19 mouse cellular contexts compared by ENCODE assay signal in the genomic region with DNA sequence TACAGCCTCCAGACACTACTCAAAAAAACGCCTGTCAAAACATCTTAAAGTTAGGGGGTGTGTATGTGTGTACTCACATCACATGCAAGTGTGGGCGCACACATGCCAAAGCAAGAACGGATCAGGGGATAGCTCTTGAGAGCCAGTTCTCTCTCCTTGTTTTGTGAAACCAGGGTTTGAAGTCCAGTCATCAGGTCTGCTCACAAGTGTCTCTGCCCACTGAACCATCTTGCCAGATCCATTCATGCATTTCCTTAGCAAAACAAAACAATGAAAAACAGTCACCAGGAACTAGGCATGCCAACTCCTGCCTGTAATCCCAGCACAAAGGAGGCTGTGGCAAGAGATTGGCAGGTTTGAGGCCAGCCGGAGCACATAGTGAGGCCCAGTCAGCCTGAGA. TPM values are rescaled to one million over a fixed set of nuclear protein-coding genes. Genes with fewer than 3 reads are reported as not detected.
"Had no signal": no experiment of that assay in that cellular context is flagged by ENCODE, and none has a peak within 500 bp of the region (broad histone marks: within the 10 kb centered on the region; RNA-seq: fewer than 3 reads in every experiment).

No protein-coding gene starts in this region.

- H3K27me3 ChIP-seq: limb, embryonic 13.5 days; megakaryocyte, embryonic 14.5 days had no signal

- H3K4me1 ChIP-seq: limb, embryonic 13.5 days had no signal

- DNase-seq: left cerebral cortex, postnatal 4 days; lung, adult 18-20 months; lung, postnatal 10 days; lung, postnatal 4 days; right cerebral cortex, postnatal 4 days; spleen, adult 18-20 months; thymus, adult 18-20 months; thymus, postnatal 14 days had no signal

- H3K4me2 ChIP-seq: limb, embryonic 13.5 days; midbrain, embryonic 11.5 days had no signal

- H3K4me3 ChIP-seq: layer of hippocampus, adult 2 months; limb, embryonic 13.5 days; megakaryocyte, embryonic 14.5 days had no signal

- ATAC-seq: hindbrain, postnatal 0 days; midbrain, embryonic 16.5 days had no signal

- H3K9ac ChIP-seq: limb, embryonic 13.5 days; liver, embryonic 14.5 days had no signal

- H3K9me3 ChIP-seq: limb, embryonic 13.5 days; megakaryocyte, embryonic 14.5 days had no signal

- H3K27ac ChIP-seq: hindbrain, postnatal 0 days; layer of hippocampus, adult 2 months; limb, embryonic 13.5 days; liver, embryonic 14.5 days had no signal

RNA-seq across cellular contexts. Expression of a gene that starts 35.5 kb away (rescaled TPM):
- total RNA-seq: hindbrain, postnatal 0 days; left cerebral cortex, postnatal 4 days; liver, adult 2 months had no signal
- polyA plus RNA-seq: intestine, embryonic 14.5 days; midbrain, embryonic 11.5 days; midbrain, embryonic 16.5 days; neural tube, embryonic 14.5 days; stomach, embryonic 14.5 days had no signal
